Mouse (Mus musculus) lung, postnatal 10 days (tissue): ENCODE data around the gene S100a14.

Experiments used
- DNase-seq: peaks from one replicate; pipeline ENCODE4 v3.0.0; 2021

S100a14 gene

GRCm38 (mm10) chr3:90525421-90525820, 1.2 kb upstream of the S100a14 start:
- DNase-seq: peak; percentile 85

GRCm38 (mm10) chr3:90526076-90526475, 580 bp upstream of the S100a14 start:
- DNase-seq: no peak

GRCm38 (mm10) chr3:90527291-90527873, 726 bp downstream of the S100a14 start:
- DNase-seq: no peak

DNA sequence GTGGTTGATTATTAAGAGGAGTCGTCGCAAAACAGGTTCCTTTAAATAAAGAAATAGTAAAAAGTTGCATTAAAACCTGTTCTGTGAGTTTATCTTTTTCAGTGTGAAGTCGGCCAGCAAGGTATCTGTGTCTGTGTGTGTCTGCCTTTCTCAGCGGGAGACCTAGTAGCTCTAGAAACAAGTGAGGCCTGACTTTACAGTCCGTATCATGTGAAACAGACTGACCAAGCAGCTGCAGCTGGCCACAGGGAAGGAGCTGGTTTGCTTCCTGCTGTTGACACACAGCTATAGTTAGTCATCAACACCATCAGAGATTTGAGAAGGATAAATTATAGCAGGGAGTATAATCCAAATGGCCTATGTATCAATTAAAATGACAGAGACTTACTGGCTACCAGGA, 5.1 kb downstream of the S100a14 start:
- no peak for DNase-seq

DNA sequence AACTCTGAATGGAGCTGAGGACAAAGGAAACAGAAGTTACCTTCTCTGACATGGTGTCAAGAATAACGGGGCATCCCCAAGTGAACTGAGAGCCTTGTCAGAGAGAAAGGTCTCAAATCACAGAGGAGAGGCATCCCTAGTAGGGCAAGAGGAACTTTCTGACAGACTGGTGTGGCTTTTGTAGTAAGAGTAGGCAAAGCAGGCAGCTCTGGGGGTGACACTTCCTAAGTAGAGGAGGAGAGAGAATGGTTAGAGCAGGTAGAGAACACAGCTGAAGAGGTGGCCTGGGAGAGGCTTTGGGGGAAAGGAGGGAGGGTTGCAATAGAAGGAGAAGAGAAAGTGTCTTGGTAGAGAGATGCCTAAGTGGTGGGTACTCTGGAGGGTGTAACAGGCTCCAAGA, 8.8 kb downstream of the S100a14 start:
- no peak for DNase-seq

GRCm38 (mm10) chr3:90537141-90537904, 10.7 kb downstream of the S100a14 start, which contains the start of gene S100a16:
Gene S100a16 (plus strand): TSS chr3:90537254.
- DNase-seq: peak; percentile 87

- no peak for DNase-seq
These were observed 11.2 kb downstream of the S100a14 start for GRCm38 (mm10) chr3:90537905-90538296.

DNA sequence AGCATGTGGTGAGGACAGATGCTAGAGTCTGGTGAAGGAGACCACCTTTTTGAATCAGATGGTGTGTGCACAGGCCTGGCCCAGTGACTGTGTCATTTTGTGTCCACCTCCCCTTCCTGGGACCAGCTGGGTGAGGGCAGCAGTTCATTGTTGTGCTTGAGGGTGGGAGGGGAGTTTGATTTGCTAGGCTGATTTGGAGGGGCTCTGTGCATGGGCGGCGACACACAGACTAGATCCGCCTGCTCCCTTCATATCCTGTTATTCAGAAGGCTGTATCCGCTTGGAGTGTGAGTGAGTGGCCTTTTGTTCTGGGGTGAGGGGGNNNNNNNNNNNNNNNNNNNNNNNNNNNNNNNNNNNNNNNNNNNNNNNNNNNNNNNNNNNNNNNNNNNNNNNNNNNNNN, 14.2 kb downstream of the S100a14 start:
- peak; percentile 78 for DNase-seq

- DNase-seq: no peak
These were observed 23.2 kb downstream of the S100a14 start for GRCm38 (mm10) chr3:90549676-90550420.

DNA sequence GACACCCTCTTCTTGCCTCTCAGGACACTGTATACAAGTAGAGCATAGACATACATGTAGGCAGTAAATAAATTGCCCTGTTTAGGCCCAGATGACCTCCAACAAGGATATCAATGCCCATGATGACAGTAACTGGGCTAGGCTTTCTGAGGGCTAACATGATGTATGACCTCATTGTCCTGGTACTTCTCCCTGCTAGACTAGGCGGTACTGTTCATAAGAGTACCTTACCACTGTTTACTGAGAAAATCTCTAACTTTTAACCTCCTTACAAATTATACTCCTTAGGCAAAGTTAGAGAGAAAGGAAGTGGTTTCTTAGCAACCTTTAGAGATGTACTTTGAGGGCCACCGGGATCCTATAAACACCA, 23.8 kb downstream of the S100a14 start:
- no peak for DNase-seq

- no peak for DNase-seq
These were observed 25.6 kb downstream of the S100a14 start for GRCm38 (mm10) chr3:90552231-90552630.

- no peak for DNase-seq
These were observed 29.3 kb downstream of the S100a14 start for GRCm38 (mm10) chr3:90555954-90556353.

GRCm38 (mm10) chr3:90560008-90560628, 33.5 kb downstream of the S100a14 start, which contains the start of gene S100a3:
Gene S100a3 (plus strand): TSS chr3:90560578.
- DNase-seq: no peak

DNA sequence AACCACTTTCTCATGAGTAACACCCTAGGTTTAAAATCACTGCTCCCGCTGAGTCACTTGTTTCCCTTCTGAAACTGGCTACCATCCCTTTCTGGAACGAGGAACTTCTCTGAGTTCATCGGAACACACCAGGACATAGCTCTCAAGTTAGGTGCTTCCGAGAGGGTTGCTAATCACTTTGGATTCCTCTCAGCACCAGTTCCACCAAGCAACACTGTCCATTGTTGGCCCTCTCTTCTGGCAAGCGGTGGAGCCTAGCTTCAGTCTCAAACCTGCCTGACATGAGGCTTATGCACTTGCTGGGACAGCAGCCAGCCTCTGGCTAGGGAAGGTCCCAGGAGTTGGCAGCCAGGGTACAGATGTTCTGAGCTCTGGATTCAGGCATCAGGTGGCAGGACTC, 48.0 kb downstream of the S100a14 start:
- DNase-seq: no peak

GRCm38 (mm10) chr3:90575320-90575719, 48.7 kb downstream of the S100a14 start:
- DNase-seq: no peak

DNA sequence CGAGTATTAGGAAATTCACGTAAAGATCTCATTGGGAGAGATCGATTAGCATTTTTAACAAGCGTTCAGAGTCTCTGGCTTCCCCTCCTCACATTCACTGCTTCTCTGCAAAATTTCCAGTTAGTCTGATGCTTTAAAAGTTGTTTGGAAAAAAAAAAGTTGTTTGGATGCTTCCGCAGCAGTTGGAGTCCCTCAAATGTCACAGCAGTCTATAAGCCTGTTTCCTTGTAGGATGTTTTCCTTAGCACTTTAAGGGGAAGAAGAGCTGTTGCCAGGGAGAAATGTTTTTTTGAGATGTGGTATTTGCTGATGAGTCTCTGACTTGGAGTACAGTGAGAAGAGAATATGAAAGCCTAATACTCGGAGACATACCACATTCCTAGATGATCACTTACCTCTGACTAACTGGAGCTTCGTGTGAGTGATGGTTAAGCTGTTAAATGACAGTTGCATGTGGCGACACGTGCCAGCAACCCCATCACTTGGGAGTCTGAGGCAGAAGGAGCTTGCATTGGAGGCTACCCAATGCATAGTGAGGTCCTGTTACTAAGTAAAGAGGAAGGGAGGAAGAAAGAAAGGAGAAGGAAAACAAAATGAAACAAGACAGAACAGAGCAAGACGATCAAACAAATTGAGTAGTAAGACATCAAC, 49.8 kb downstream of the S100a14 start:
- no peak for DNase-seq
